Comparison of ENCODE assay signal across 8 mouse cellular contexts in the genomic region with DNA sequence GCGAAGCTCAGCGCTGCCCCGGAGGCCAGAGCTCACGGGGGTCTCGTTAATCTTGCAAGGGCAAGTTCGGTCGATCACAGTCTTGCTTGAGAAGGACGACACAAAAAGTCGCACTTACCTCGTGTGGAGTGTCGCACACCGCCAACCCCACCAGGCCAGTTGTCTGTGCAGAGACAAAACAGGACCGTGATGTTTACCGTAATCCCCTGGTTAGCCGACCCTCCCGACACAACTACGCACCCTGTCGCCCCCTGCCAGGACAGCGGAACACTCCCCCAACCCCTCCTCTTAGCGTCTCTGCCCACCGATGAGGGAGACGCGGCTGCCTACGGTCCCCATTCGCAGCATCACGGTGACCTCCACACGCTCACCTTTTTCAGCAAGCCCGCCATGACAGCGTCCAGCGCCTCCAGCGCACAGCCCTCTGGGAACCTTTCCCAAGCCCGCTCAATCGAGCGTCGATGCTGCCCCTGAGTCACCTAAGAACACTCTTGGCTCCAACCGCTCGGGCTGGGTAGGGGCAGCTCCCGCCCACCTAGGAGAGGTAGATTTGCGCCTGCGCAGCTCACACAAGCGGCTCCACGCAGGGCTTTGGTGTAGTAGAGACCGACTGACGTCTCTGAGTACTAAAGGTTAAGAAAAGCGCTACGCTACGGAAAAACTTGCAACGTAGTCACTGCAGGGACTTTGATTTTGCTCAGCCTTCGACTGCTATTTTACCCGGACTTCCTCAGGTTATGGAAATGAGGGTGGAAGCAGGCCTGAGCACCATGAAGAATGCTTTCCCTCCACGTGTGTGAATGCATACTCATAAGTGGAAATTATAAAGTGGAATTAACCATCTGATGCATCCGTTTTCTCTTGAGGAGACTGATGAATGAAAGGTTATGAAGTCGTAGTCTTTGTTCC. TPM values are rescaled to one million over a fixed set of nuclear protein-coding genes. Genes with fewer than 3 reads are reported as not detected.
A peak's percentile ranks its signal among the peaks of the same experiment; 100 is the strongest.
DNase-seq lines count a peak whose midpoint lies in the region; ATAC-seq and TF ChIP-seq lines count a peak whose summit lies in the region.

A gene (minus strand): TSS at position 859 of the 909 bp plus-strand sequence.

- intact Hi-C loops in heart, adult 2 months (cut with DNase I) = loop anchor here (1.0 kb wide), 1 partner anchor 138 kb away; a partner anchor contains a TSS

- DNase-seq in 3T3-L1 (ENCODE audit: low read depth, low spot score) = peak; percentile 99
- peak; percentile 77 to 81 for DNase-seq in adrenal gland, postnatal 4 days (ENCODE audit: low spot score in 2 of 2)
- DNase-seq in embryonic facial prominence, embryonic 14.5 days (ENCODE audit: low spot score) = peak; percentile 99
- DNase-seq in heart, adult 2 months = peak; percentile 89 to 93
- DNase-seq in kidney, adult 8-10 months = peak; percentile 96
- peak; percentile 69 to 92 for DNase-seq in spleen, postnatal 10 days (ENCODE audit: low spot score in 2 of 2)

- TF ChIP-seq POLR2A in heart, adult 2 months (IDR thresholded peaks at IDR 0.05; ENCODE audit: insufficient read depth, low read depth, low read length) = peak; percentile 91

- peak within 1 kb of the TSS; percentile 72 for H3K9ac ChIP-seq in embryonic facial prominence, embryonic 14.5 days (ENCODE audit: low read depth, low read length)
- peak within 1 kb of the TSS; percentile 91 for H3K9ac ChIP-seq in heart, adult 2 months (ENCODE audit: low read depth, low read length)
- H3K9ac ChIP-seq in limb, embryonic 13.5 days = peak within 1 kb of the TSS; percentile 82
- peak within 1 kb of the TSS; percentile 81 for H3K9ac ChIP-seq in midbrain, embryonic 16.5 days (ENCODE audit: low read depth, low read length)

- under 1% methylated on average over 52 of the region's 53 CpGs for WGBS in embryonic facial prominence, embryonic 14.5 days
- under 1% methylated on average over 53 of the region's 53 CpGs for WGBS in heart, adult 2 months
- under 1% methylated on average over 53 of the region's 53 CpGs for WGBS in limb, embryonic 13.5 days
- under 1% methylated on average over 53 of the region's 53 CpGs for WGBS in midbrain, embryonic 16.5 days

- 0 out of 2 replicates have a peak within 1 kb of the TSS, but pooled peaks have one; percentile 31 for H3K27ac ChIP-seq in embryonic facial prominence, embryonic 14.5 days (replicated peaks; ENCODE audit: low read depth, low read length)
- H3K27ac ChIP-seq in heart, adult 2 months = peak within 1 kb of the TSS; percentile 92
- no peak within 1 kb of the TSS; the same call in 1 of the 2 replicates for H3K27ac ChIP-seq in limb, embryonic 13.5 days
- H3K27ac ChIP-seq in midbrain, embryonic 16.5 days (ENCODE audit: low read length) = peak within 1 kb of the TSS; percentile 68

- H3K27me3 ChIP-seq in embryonic facial prominence, embryonic 14.5 days (replicated peaks; ENCODE audit: control insufficient read depth, insufficient read depth, low read length) = no peaks in the 10 kb centered on the region
- no peaks in the 10 kb centered on the region for H3K27me3 ChIP-seq in heart, adult 2 months (ENCODE audit: control insufficient read depth, insufficient read depth, low read length)
- H3K27me3 ChIP-seq in limb, embryonic 13.5 days = no peaks in the 10 kb centered on the region
- no peaks in the 10 kb centered on the region for H3K27me3 ChIP-seq in midbrain, embryonic 16.5 days (ENCODE audit: control insufficient read depth, insufficient read depth, low read depth, low read length)

- TF ChIP-seq EP300 in heart, adult 2 months (IDR thresholded peaks at IDR 0.05; ENCODE audit: insufficient read depth, low read depth, low read length) = peak; percentile 85

- no peaks in the 10 kb centered on the region for H3K9me3 ChIP-seq in embryonic facial prominence, embryonic 14.5 days (ENCODE audit: control insufficient read depth, low read length)
- no peaks in the 10 kb centered on the region for H3K9me3 ChIP-seq in limb, embryonic 13.5 days
- H3K9me3 ChIP-seq in midbrain, embryonic 16.5 days (replicated peaks; ENCODE audit: control insufficient read depth, low read length, poor library complexity, severe bottlenecking) = no peaks in the 10 kb centered on the region

- H3K4me1 ChIP-seq in embryonic facial prominence, embryonic 14.5 days (ENCODE audit: control insufficient read depth, insufficient read depth, low read length) = peaks cover 11% of the 10 kb centered on the region
- H3K4me1 ChIP-seq in heart, adult 2 months (ENCODE audit: control insufficient read depth, insufficient read depth, low read length) = peaks cover 13% of the 10 kb centered on the region
- H3K4me1 ChIP-seq in limb, embryonic 13.5 days = peaks cover 18% of the 10 kb centered on the region
- H3K4me1 ChIP-seq in midbrain, embryonic 16.5 days (ENCODE audit: control insufficient read depth, insufficient read depth, low read length) = peaks cover 25% of the 10 kb centered on the region

- ATAC-seq in embryonic facial prominence, embryonic 14.5 days (ENCODE audit: low read depth) = peak; percentile 99
- peak; percentile 99 for ATAC-seq in limb, embryonic 13.5 days (ENCODE audit: low FRiP score, low read depth)
- peak; percentile 99 for ATAC-seq in midbrain, embryonic 16.5 days

- H3K79me2 ChIP-seq in heart, adult 2 months (replicated peaks; ENCODE audit: control insufficient read depth, insufficient read depth, low read length) = peaks cover 2% of the 10 kb centered on the region

- no peak for TF ChIP-seq CTCF in heart, adult 2 months (IDR thresholded peaks at IDR 0.05)

- peaks cover 4% of the 10 kb centered on the region; the same call in 1 of the 2 replicates for H3K36me3 ChIP-seq in embryonic facial prominence, embryonic 14.5 days (ENCODE audit: control insufficient read depth, insufficient read depth, low read length)
- peaks cover 32% of the 10 kb centered on the region for H3K36me3 ChIP-seq in heart, adult 2 months (ENCODE audit: control insufficient read depth, insufficient read depth, low read length)
- H3K36me3 ChIP-seq in limb, embryonic 13.5 days = peaks cover 8% of the 10 kb centered on the region; the same call in 1 of the 2 replicates
- 0 out of 2 replicates have a peak, but pooled peaks cover 4% of the 10 kb centered on the region for H3K36me3 ChIP-seq in midbrain, embryonic 16.5 days (ENCODE audit: control insufficient read depth, insufficient read depth, low read length)

- peak within 1 kb of the TSS; percentile 75 for H3K4me3 ChIP-seq in embryonic facial prominence, embryonic 14.5 days (ENCODE audit: low read depth, low read length)
- H3K4me3 ChIP-seq in heart, adult 2 months = peak within 1 kb of the TSS; percentile 83
- H3K4me3 ChIP-seq in limb, embryonic 13.5 days = peak within 1 kb of the TSS; percentile 84
- H3K4me3 ChIP-seq in midbrain, embryonic 16.5 days (ENCODE audit: low read depth, low read length) = peak within 1 kb of the TSS; percentile 82

- H3K4me2 ChIP-seq in embryonic facial prominence, embryonic 14.5 days (ENCODE audit: low read depth, low read length) = peak within 1 kb of the TSS; percentile 71
- H3K4me2 ChIP-seq in limb, embryonic 13.5 days (replicated peaks) = peak within 1 kb of the TSS; percentile 83
- peak within 1 kb of the TSS; percentile 90 for H3K4me2 ChIP-seq in midbrain, embryonic 16.5 days (ENCODE audit: low read length)

RNA-seq across cellular contexts. Expression of the gene that starts here (rescaled TPM):
- 100 to 1,000 TPM; 226 to 253 TPM for total RNA-seq in adrenal gland, postnatal 4 days (2021)
- polyA plus RNA-seq in embryonic facial prominence, embryonic 14.5 days (2014; fragmentation: Nextera tagmentation; extraction: Ambion mirVana) = 319 and 379 TPM in 2 replicates
- total RNA-seq in heart, adult 2 months (2021) = 1,000 to 10,000 TPM; 1,490 to 1,734 TPM
- polyA plus RNA-seq in heart, adult 2 months (2012; rRNA removed) = 66.3 and 92.6 TPM in 2 replicates
- 353 and 368 TPM in 2 replicates for polyA plus RNA-seq in limb, embryonic 13.5 days (2015; fragmentation: Nextera tagmentation; extraction: Ambion mirVana)
- 410 and 412 TPM in 2 replicates for polyA plus RNA-seq in midbrain, embryonic 16.5 days (2015; fragmentation: Nextera tagmentation; extraction: Ambion mirVana)

Comparison
In these comparisons a context has a peak if more than half of its experiments do, and no peak if none do; other contexts are left out.
1. RNA of the gene that starts here (total RNA-seq): 1,490 to 1,734 TPM in heart, adult 2 months; 226 to 253 TPM in adrenal gland, postnatal 4 days; every median in the first group is over 4 times any median in the second.
2. Peak in every context shown above with its lines, with median percentiles within 50 percentile points of each other: DNase-seq, ATAC-seq, H3K4me2 ChIP-seq, H3K4me3 ChIP-seq and H3K9ac ChIP-seq.